Mouse (Mus musculus): ENCODE results near the gene Atm.

DNA sequence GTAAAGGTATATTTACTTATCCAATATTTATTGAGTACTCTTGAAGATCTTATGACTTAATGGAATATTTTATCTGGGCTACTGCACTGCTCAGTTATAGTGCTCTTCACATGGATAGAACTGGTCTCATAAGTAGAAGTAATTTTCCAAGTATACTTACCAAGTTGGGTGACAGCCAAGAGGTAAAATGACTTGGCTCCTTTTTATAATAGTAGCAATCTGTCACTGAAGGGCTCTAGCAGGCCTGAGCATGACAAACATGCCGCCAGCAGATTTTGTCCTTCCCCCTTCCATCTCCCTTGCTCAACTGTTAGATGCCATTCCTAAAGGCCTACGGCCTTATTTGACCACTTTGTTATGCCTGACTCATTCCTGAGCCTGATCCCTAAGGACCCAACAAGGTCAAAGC is 127.6 kb downstream of the Atm start:
- TF ChIP-seq CTCF (IDR thresholded peaks at IDR 0.05): no peak
- peak; percentile 94 for TF ChIP-seq EP300 (IDR thresholded peaks at IDR 0.05)
